Mouse (Mus musculus) lung, postnatal 25 days (tissue): Measurements from ENCODE around the gene Il4.

ENCODE experiments used
- DNase-seq: peaks from one replicate; pipeline ENCODE4 v3.0.0; 2022; ENCODE audit warnings: low spot score

Il4 gene

GRCm38 (mm10) chr11:53623573-53623972 lies 5.1 kb upstream of the Il4 start:
- no peak for DNase-seq

GRCm38 (mm10) chr11:53622440-53622806 lies 4.0 kb upstream of the Il4 start:
- no peak for DNase-seq

- no peak for DNase-seq
Measured at GRCm38 (mm10) chr11:53621582-53622439, 3.3 kb upstream of the Il4 start.

- no peak for DNase-seq
Measured at GRCm38 (mm10) chr11:53620094-53620493, 1.6 kb upstream of the Il4 start.

GRCm38 (mm10) chr11:53619428-53619827 lies 959 bp upstream of the Il4 start:
- no peak for DNase-seq

- no peak for DNase-seq
Measured at GRCm38 (mm10) chr11:53617562-53618109, 833 bp downstream of the Il4 start.

- DNase-seq: no peak
Measured at GRCm38 (mm10) chr11:53616748-53617558, 1.5 kb downstream of the Il4 start.

GRCm38 (mm10) chr11:53615575-53615974 lies 2.9 kb downstream of the Il4 start:
- DNase-seq: no peak

- DNase-seq: no peak
Measured at GRCm38 (mm10) chr11:53615172-53615571, 3.3 kb downstream of the Il4 start.

GRCm38 (mm10) chr11:53609672-53610071 lies 8.8 kb downstream of the Il4 start:
- no peak for DNase-seq

GRCm38 (mm10) chr11:53609231-53609630 lies 9.2 kb downstream of the Il4 start:
- DNase-seq: no peak

- peak; percentile 8 for DNase-seq
Measured at GRCm38 (mm10) chr11:53605609-53606008, 12.9 kb downstream of the Il4 start.

GRCm38 (mm10) chr11:53604983-53605382 lies 13.5 kb downstream of the Il4 start:
- no peak for DNase-seq

- DNase-seq: no peak
Measured at GRCm38 (mm10) chr11:53591116-53591515, 27.4 kb downstream of the Il4 start.

- peak; percentile 29 for DNase-seq
Measured at GRCm38 (mm10) chr11:53590368-53590768, 28.1 kb downstream of the Il4 start.

- DNase-seq: no peak
Measured at GRCm38 (mm10) chr11:53588279-53588678, 30.2 kb downstream of the Il4 start.

GRCm38 (mm10) chr11:53585510-53585909 lies 33.0 kb downstream of the Il4 start:
- no peak for DNase-seq

GRCm38 (mm10) chr11:53584849-53585248 lies 33.6 kb downstream of the Il4 start:
- DNase-seq: no peak

GRCm38 (mm10) chr11:53583151-53583550 lies 35.3 kb downstream of the Il4 start:
- no peak for DNase-seq

- no peak for DNase-seq
Measured at GRCm38 (mm10) chr11:53580562-53580961, 37.9 kb downstream of the Il4 start.

- peak; percentile 96 for DNase-seq
Measured at GRCm38 (mm10) chr11:53567224-53568014, 51.0 kb downstream of the Il4 start, which contains the start of gene Kif3a. TSS of gene Kif3a (plus strand) at chr11:53567379.

GRCm38 (mm10) chr11:53566646-53567045 lies 51.8 kb downstream of the Il4 start:
- no peak for DNase-seq
